Mouse (Mus musculus): ENCODE measurements around the gene Casd1. TPM values are rescaled to one million over a fixed set of nuclear protein-coding genes. Genes with fewer than 3 reads are reported as not detected.

Casd1 gene
- 6.0 and 6.7 TPM in 2 replicates for polyA plus RNA-seq (2015; fragmentation: Nextera tagmentation; extraction: Ambion mirVana)

DNA sequence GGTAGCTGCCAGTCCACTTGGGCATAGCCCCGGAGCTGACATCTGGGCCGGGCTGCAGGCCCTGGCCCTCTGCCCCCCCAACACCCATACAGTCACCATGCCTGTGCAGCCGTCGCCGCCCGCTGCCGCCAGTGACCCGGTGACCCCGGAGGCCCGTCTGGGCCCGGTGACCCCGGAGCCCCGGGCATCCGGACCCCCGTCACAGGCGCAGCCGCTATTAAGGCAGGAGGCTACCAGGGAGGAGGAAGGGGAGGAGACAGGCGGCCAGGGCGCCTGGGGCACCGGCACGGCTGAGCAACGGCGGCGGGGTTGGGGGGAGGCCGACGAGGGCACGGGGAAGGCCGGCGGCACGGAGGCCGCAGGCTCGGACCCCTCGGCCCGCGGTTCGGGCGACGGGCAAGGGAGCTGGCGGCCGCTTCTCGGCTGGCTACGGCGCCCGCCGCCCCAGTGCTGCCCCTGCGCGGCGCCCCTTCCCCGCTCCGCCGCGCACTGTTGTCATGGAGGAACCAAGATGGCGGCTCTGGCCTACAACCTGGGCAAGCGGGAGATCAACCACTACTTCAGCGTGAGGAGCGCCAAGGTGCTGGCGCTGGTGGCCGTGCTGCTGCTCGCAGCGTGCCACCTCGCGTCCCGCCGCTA lies at the start of gene Casd1:
Gene Casd1, plus strand, starts transcription at position 182 of the 639 bp plus-strand sequence.
- peak; percentile 78 for ATAC-seq (ENCODE audit: insufficient read depth)
- Histone ChIP-seq H3K9ac (peak within 1 kb of the TSS; percentile 81), H3K27me3 (no peaks in the 10 kb centered on the region), H3K4me3 (replicated peaks) (peak within 1 kb of the TSS; percentile 82), H3K4me2 (peak within 1 kb of the TSS; percentile 85), H3K9me3 (replicated peaks) (no peaks in the 10 kb centered on the region), H3K4me1 (replicated peaks) (peaks cover 17% of the 10 kb centered on the region), H3K27ac (replicated peaks) (peak within 1 kb of the TSS; percentile 79), H3K36me3 (replicated peaks) (no peaks in the 10 kb centered on the region)
- under 1% methylated on average over 54 of the region's 64 CpGs for WGBS (ENCODE audit: insufficient replicate concordance)

DNA sequence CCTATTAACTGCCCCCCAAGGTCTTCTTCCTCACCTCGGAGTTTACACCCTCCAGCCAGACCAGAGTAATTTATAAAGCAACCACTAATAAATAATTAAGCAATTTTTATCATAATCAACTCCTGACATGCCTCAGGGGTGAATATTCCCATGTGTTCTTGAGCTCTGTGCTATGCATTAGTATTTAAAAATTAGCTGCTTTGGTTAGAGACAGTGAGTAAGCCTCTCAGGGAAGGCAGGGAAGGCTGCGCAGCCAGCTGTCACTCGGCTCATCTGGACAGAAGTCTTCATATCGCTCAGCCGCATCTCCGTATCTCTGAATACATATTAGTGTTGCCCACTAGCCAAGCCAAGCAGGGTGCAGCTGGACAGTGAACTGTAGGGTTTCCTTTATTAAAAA lies 45.3 kb upstream of the Casd1 start:
- Histone ChIP-seq H3K9ac (no peak overlapping the region), H3K4me3 (replicated peaks) (no peak overlapping the region), H3K4me2 (no peak overlapping the region), H3K27ac (replicated peaks) (no peak overlapping the region), H3K27me3 (no peaks in the 10 kb centered on the region), H3K4me1 (replicated peaks) (no peaks in the 10 kb centered on the region), H3K9me3 (replicated peaks) (no peaks in the 10 kb centered on the region), H3K36me3 (replicated peaks) (no peaks in the 10 kb centered on the region)
- WGBS (ENCODE audit: insufficient replicate concordance) = 70% methylated on average over 6 of the region's 6 CpGs
- no peak for ATAC-seq (ENCODE audit: insufficient read depth)

DNA sequence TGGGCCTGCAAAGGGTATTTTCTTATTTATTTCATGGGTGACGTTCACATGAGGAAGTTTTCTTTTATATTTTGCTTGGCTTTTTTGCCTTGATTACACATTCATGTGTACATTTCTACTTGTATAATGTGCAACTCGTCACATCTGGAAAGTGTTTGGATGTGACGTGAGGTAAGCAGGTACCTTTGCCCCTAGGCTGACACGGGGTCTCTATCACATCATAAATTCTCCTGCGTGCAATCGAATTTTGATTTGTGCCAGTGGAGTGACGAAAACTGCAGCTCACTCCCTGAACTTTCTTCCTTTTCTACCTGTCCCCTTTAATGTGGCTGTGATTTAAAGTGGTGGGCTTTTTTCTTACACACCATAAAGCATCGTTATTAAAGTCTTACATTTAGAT lies 43.6 kb upstream of the Casd1 start:
- ATAC-seq (ENCODE audit: insufficient read depth) = no peak

DNA sequence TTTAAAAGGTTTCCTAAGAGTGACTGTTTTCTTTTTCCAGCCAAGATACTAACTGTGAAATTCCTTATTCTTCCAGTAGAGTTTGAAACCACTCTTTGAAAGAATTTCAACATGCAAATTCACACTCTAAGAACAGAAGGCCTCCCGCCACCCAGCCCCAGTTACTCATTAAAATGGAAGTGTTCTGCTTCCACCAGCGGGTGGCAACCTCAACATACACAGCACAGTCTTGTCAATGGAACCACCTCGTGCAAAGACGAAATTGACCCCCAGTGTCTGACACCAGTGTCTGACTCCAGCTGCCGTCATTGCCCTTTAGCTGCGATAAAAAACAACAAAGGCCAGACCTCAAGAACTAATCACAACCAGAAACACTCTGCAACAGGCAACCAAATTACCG lies 43.0 kb upstream of the Casd1 start:
- H3K27ac ChIP-seq (replicated peaks) = no peak overlapping the region
- no peak for ATAC-seq (ENCODE audit: insufficient read depth)
- H3K4me3 ChIP-seq (replicated peaks) = no peak overlapping the region
- H3K27me3 ChIP-seq = no peaks in the 10 kb centered on the region
- H3K9me3 ChIP-seq (replicated peaks) = no peaks in the 10 kb centered on the region
- H3K9ac ChIP-seq = no peak overlapping the region
- H3K4me2 ChIP-seq = 0 out of 2 replicates have a peak overlapping the region, but pooled peaks have one; percentile 20
- 13% methylated on average over 7 of the region's 7 CpGs for WGBS (ENCODE audit: insufficient replicate concordance)
- H3K4me1 ChIP-seq (replicated peaks) = no peaks in the 10 kb centered on the region
- no peaks in the 10 kb centered on the region for H3K36me3 ChIP-seq (replicated peaks)

More for the DNA sequence above, 43.6 kb upstream of the Casd1 start:
- Histone ChIP-seq H3K4me2 (no peak overlapping the region), H3K4me3 (replicated peaks) (no peak overlapping the region), H3K27me3 (no peaks in the 10 kb centered on the region), H3K9ac (no peak overlapping the region), H3K9me3 (replicated peaks) (no peaks in the 10 kb centered on the region), H3K4me1 (replicated peaks) (no peaks in the 10 kb centered on the region), H3K36me3 (replicated peaks) (no peaks in the 10 kb centered on the region), H3K27ac (replicated peaks) (no peak overlapping the region)
- 55% methylated on average over 8 of the region's 8 CpGs for WGBS (ENCODE audit: insufficient replicate concordance)

DNA sequence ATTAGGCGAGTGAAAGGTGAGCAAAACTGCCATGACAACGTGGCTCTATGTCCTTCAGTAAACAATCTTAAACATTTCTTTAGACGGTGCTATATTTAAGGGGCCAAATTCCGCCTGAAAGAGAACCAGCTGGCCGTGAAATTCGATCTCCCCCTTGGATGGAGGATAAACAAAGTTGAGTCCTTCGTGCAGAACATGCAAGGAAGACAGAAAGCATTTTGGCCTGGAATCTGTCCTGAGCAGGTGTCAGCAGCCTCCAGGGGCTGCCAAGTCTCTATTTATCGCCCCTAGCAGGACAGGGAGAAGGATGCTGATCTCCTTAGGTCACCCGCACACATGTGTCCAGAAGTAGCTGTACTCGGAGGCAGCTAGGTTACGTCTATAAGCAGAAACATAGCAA lies 39.5 kb upstream of the Casd1 start:
- Histone ChIP-seq H3K9ac (no peak overlapping the region), H3K4me2 (no peak overlapping the region), H3K4me1 (replicated peaks) (no peaks in the 10 kb centered on the region), H3K27ac (replicated peaks) (no peak overlapping the region), H3K36me3 (replicated peaks) (no peaks in the 10 kb centered on the region), H3K4me3 (replicated peaks) (no peak overlapping the region), H3K9me3 (replicated peaks) (no peaks in the 10 kb centered on the region), H3K27me3 (no peaks in the 10 kb centered on the region)
- no peak for ATAC-seq (ENCODE audit: insufficient read depth)
- 47% methylated on average over 11 of the region's 11 CpGs for whole genome bisulfite sequencing (ENCODE audit: insufficient replicate concordance)

DNA sequence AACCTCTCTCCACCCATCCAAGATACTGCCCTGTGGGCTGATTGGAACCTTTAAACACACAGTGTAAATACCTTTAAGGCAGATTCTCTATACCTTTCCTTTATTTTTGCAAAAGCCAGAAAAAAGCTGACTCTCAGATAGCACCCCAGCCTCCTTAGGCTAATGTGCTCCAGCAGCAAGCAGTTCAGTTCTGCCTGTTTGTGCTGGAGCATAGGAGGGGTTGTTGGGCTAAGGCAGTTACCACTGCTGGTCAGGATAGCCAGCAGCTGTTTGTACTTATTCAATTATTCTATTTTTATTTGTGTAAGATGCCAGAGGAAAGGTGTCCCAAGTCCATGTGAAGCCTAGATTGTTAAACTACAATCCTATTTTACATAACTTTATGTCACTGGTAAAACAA lies 39.0 kb upstream of the Casd1 start:
- ATAC-seq (ENCODE audit: insufficient read depth) = no peak
- Histone ChIP-seq H3K27ac (replicated peaks) (no peak overlapping the region), H3K9ac (no peak overlapping the region), H3K4me2 (no peak overlapping the region), H3K4me3 (replicated peaks) (no peak overlapping the region), H3K9me3 (replicated peaks) (no peaks in the 10 kb centered on the region), H3K4me1 (replicated peaks) (no peaks in the 10 kb centered on the region), H3K27me3 (no peaks in the 10 kb centered on the region), H3K36me3 (replicated peaks) (no peaks in the 10 kb centered on the region)

DNA sequence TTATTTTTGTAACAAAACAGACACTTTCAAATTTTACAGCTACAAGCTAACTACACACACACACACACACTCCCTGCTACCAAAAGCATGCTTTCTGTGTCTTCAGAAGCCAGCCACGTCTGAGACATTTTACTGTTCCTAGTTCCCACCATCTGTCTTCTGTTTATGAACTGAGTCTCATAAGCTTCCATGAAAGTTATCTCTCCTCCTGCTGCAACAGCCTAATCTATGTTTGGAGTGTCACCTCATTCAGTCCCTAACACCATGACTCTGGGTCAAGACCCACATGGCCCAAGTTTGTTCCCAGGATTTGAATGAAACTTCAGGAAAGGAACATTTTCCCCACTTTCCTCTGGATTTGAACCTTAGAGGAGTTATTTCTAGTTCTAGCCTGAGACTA lies 38.2 kb upstream of the Casd1 start:
- Histone ChIP-seq H3K9me3 (replicated peaks) (no peaks in the 10 kb centered on the region), H3K36me3 (replicated peaks) (no peaks in the 10 kb centered on the region), H3K27ac (replicated peaks) (no peak overlapping the region), H3K4me1 (replicated peaks) (no peaks in the 10 kb centered on the region), H3K4me3 (replicated peaks) (no peak overlapping the region), H3K4me2 (no peak overlapping the region), H3K9ac (no peak overlapping the region), H3K27me3 (no peaks in the 10 kb centered on the region)
- no peak for ATAC-seq (ENCODE audit: insufficient read depth)
- WGBS (ENCODE audit: insufficient replicate concordance) = 31% methylated on average over 1 of the region's 1 CpGs

DNA sequence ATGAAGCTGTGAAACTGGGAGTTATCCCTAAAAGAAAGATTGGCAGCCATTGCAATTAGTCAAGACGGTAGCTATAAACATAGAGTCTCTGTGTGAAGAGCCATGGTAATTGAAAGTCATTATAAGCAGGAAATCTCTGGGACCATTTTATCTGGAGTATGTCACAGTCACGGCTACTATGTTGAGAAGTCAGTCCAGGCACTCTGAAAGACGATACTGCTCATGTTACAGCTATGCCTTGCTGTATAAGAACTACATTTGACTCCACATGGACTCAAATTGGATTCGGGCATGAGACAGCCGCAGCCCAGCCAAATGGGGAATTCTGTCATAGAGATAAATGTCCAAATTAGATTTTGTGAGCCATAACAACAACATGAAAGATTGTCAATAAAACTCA lies 37.2 kb upstream of the Casd1 start:
- no peaks in the 10 kb centered on the region for H3K27me3 ChIP-seq
- 55% methylated on average over 5 of the region's 5 CpGs for WGBS (ENCODE audit: insufficient replicate concordance)
- H3K9me3 ChIP-seq (replicated peaks) = no peaks in the 10 kb centered on the region
- H3K4me2 ChIP-seq = no peak overlapping the region
- no peak overlapping the region for H3K9ac ChIP-seq
- H3K36me3 ChIP-seq (replicated peaks) = no peaks in the 10 kb centered on the region
- no peaks in the 10 kb centered on the region for H3K4me1 ChIP-seq (replicated peaks)
- no peak for ATAC-seq (ENCODE audit: insufficient read depth)
- H3K4me3 ChIP-seq (replicated peaks) = no peak overlapping the region
- H3K27ac ChIP-seq (replicated peaks) = no peak overlapping the region

DNA sequence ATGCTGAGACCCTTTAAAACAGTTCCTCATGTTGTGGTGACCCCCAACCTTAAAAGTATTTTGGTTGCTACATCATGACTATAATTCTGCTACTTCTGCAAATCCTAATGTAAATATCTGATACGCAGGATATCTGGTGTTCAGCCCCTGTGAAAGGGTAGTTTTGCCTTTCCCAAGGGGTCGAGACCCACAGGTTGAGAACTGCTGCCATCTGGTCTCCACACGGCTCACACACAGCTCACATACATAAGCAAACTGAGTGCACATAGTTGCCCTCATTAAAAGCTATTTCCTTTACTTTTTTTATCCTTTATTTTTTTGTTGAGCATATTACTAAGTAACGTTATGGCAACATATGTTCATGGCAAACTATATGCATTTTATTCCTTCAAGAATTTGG lies 30.2 kb upstream of the Casd1 start:
- Histone ChIP-seq H3K27ac (replicated peaks) (no peak overlapping the region), H3K9ac (no peak overlapping the region), H3K4me2 (no peak overlapping the region), H3K4me3 (replicated peaks) (no peak overlapping the region), H3K9me3 (replicated peaks) (no peaks in the 10 kb centered on the region), H3K4me1 (replicated peaks) (no peaks in the 10 kb centered on the region), H3K27me3 (no peaks in the 10 kb centered on the region), H3K36me3 (replicated peaks) (no peaks in the 10 kb centered on the region)
- ATAC-seq (ENCODE audit: insufficient read depth) = no peak
- WGBS (ENCODE audit: insufficient replicate concordance) = 54% methylated on average over 4 of the region's 4 CpGs

DNA sequence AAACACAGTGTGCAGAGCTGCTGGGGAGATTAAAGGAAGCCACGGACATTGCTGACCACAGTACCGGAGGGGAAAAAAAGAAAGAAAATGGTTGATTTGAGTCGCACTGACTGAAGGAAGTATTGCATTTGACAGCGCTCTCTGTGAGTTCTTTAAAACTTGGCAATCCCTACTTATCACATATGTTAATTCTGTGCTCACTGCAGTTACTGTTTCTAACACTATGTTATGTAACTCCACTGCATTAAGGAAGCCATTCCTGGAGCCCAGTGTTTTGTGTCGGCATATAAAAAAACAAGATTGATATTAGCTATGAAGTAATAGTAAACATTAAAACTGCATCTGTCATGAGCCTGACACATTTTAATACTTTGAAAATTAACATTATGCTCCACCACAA lies 22.9 kb upstream of the Casd1 start:
- H3K4me3 ChIP-seq (replicated peaks) = no peak overlapping the region
- H3K36me3 ChIP-seq (replicated peaks) = no peaks in the 10 kb centered on the region
- H3K27me3 ChIP-seq = no peaks in the 10 kb centered on the region
- H3K27ac ChIP-seq (replicated peaks) = no peak overlapping the region
- H3K4me1 ChIP-seq (replicated peaks) = no peaks in the 10 kb centered on the region
- no peak for ATAC-seq (ENCODE audit: insufficient read depth)
- no peak overlapping the region for H3K4me2 ChIP-seq
- H3K9ac ChIP-seq = no peak overlapping the region
- WGBS (ENCODE audit: insufficient replicate concordance) = 49% methylated on average over 5 of the region's 5 CpGs
- no peaks in the 10 kb centered on the region for H3K9me3 ChIP-seq (replicated peaks)

DNA sequence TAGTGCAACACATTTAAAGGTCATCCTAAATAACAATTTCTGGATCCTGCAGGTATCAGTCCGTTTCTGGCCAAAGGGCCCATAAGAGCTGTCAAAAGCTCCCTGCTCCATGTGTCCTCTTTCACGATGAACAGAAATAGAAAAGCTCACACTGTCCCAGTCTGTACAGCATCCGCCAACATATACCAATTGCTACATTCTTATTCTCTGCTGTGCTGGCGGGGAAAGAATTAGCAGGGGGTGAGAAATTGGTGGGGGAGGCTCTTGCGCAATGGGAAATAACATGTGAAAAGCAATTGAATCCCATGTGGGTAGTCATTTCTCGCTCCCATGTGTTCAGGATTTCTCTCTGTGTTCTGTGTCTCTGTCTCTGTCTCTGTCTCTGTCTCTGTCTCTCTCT lies 22.3 kb upstream of the Casd1 start:
- H3K27me3 ChIP-seq = no peaks in the 10 kb centered on the region
- no peaks in the 10 kb centered on the region for H3K4me1 ChIP-seq (replicated peaks)
- no peak overlapping the region for H3K9ac ChIP-seq
- no peaks in the 10 kb centered on the region for H3K36me3 ChIP-seq (replicated peaks)
- ATAC-seq (ENCODE audit: insufficient read depth) = no peak
- 56% methylated on average over 6 of the region's 6 CpGs for WGBS (ENCODE audit: insufficient replicate concordance)
- no peak overlapping the region for H3K4me2 ChIP-seq
- H3K4me3 ChIP-seq (replicated peaks) = no peak overlapping the region
- H3K9me3 ChIP-seq (replicated peaks) = no peaks in the 10 kb centered on the region
- H3K27ac ChIP-seq (replicated peaks) = no peak overlapping the region

DNA sequence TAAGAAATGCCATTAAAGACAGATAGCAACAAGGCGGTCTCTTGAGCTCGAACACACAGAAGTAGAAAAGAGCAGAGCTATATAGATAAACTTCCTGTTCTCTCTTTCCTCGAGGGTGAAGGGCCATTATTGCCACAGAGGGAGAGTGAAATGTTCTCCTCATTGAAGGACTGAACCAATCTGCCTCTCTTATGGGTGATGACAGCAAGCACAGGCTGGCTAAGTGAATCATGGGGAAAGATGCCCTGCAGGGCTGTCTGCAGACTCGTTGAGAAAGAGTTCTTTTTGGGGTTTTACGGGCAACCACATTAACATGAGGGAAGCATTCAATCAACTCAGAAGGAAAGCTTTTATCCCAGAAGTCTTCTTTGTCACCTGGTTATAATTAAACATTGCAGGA lies 21.0 kb upstream of the Casd1 start:
- Histone ChIP-seq H3K9me3 (replicated peaks) (no peaks in the 10 kb centered on the region), H3K4me2 (no peak overlapping the region), H3K27me3 (no peaks in the 10 kb centered on the region), H3K4me1 (replicated peaks) (no peaks in the 10 kb centered on the region), H3K9ac (no peak overlapping the region), H3K4me3 (replicated peaks) (no peak overlapping the region), H3K27ac (replicated peaks) (no peak overlapping the region), H3K36me3 (replicated peaks) (no peaks in the 10 kb centered on the region)
- 38% methylated on average over 5 of the region's 5 CpGs for WGBS (ENCODE audit: insufficient replicate concordance)
- ATAC-seq (ENCODE audit: insufficient read depth) = no peak

Data from liver, embryonic 15.5 days (tissue).